Mouse (Mus musculus): ENCODE results near the gene Hddc3. TPM values are rescaled to one million over a fixed set of nuclear protein-coding genes. Genes with fewer than 3 reads are reported as not detected.
A peak's percentile ranks its signal among the peaks of the same experiment; 100 is the strongest.

Hddc3 gene
- polyA plus RNA-seq, 1 experiment from 2014 or later, result 20.7 TPM

DNA sequence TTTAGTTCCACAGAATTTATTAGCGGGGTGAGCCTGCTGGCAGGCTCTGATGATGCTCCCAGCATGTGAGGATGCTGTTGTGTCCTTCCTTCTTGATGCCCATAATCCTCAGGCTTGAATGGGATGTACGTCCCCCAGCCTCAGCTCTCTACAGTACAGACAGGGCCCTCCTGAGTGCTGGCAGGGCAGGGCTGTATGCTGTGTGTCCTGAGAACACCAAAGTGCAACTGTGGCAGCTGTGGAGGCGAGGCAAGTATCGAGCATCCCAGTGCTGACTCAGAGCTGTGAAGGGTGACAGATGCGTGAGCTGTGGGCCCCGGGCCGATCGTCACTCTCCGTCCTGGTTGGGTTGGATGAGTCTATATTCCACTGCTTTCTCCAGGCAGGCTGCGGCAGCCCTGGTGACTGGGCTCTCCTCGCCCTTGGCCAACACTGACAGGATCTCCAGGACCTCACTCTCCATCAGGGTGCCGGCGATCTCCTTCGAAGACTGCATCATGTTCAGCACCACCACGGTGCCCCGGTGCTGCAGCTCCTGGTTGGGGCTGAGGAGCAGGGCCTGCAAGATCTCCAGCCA, 17.5 kb upstream of the Hddc3 start:
- Histone ChIP-seq H3K36me3 (ENCODE audit: control insufficient read depth, insufficient read depth) (peaks cover 40% of the 10 kb centered on the region), H3K9me3 (replicated peaks; ENCODE audit: control insufficient read depth, low read length) (no peaks in the 10 kb centered on the region), H3K27me3 (ENCODE audit: control insufficient read depth, insufficient read depth, low read length) (no peaks in the 10 kb centered on the region), H3K27ac (ENCODE audit: low read length) (peak overlapping the region; percentile 54), H3K4me1 (ENCODE audit: control insufficient read depth, insufficient read depth, low read length) (peaks cover 12% of the 10 kb centered on the region), H3K9ac (ENCODE audit: low read length) (no peak overlapping the region), H3K4me2 (ENCODE audit: low read depth, low read length) (no peak overlapping the region), H3K4me3 (ENCODE audit: low read length) (no peak overlapping the region)
- ATAC-seq (replicated peaks; ENCODE audit: extremely low read depth, insufficient read depth, low FRiP score), result no peak
- WGBS, result 93% methylated on average over 16 of the region's 16 CpGs

- no peak overlapping the region for H3K4me2 ChIP-seq (ENCODE audit: low read depth, low read length)
- H3K27me3 ChIP-seq (ENCODE audit: control insufficient read depth, insufficient read depth, low read length), result no peaks in the 10 kb centered on the region
- H3K27ac ChIP-seq (ENCODE audit: low read length), result no peak overlapping the region
- H3K9me3 ChIP-seq (replicated peaks; ENCODE audit: control insufficient read depth, low read length), result no peaks in the 10 kb centered on the region
- no peak overlapping the region for H3K9ac ChIP-seq (ENCODE audit: low read length)
- H3K4me3 ChIP-seq (ENCODE audit: low read length), result no peak overlapping the region
- H3K4me1 ChIP-seq (ENCODE audit: control insufficient read depth, insufficient read depth, low read length), result peaks cover 12% of the 10 kb centered on the region
- H3K36me3 ChIP-seq (ENCODE audit: control insufficient read depth, insufficient read depth), result peaks cover 47% of the 10 kb centered on the region
- no peak for ATAC-seq (replicated peaks; ENCODE audit: extremely low read depth, insufficient read depth, low FRiP score)
- WGBS, result 96% methylated on average over 19 of the region's 19 CpGs
These were observed 16.8 kb upstream of the Hddc3 start for GRCm38 (mm10) chr7:80326076-80326475.

GRCm38 (mm10) chr7:80330278-80330677, 12.6 kb upstream of the Hddc3 start:
- Histone ChIP-seq H3K4me2 (ENCODE audit: low read depth, low read length) (no peak overlapping the region), H3K36me3 (ENCODE audit: control insufficient read depth, insufficient read depth) (peaks cover 77% of the 10 kb centered on the region), H3K9me3 (replicated peaks; ENCODE audit: control insufficient read depth, low read length) (no peaks in the 10 kb centered on the region), H3K4me1 (ENCODE audit: control insufficient read depth, insufficient read depth, low read length) (no peaks in the 10 kb centered on the region), H3K27ac (ENCODE audit: low read length) (no peak overlapping the region), H3K4me3 (ENCODE audit: low read length) (no peak overlapping the region), H3K9ac (ENCODE audit: low read length) (no peak overlapping the region), H3K27me3 (ENCODE audit: control insufficient read depth, insufficient read depth, low read length) (no peaks in the 10 kb centered on the region)
- no peak for ATAC-seq (replicated peaks; ENCODE audit: extremely low read depth, insufficient read depth, low FRiP score)
- 85% methylated on average over 8 of the region's 8 CpGs for WGBS

DNA sequence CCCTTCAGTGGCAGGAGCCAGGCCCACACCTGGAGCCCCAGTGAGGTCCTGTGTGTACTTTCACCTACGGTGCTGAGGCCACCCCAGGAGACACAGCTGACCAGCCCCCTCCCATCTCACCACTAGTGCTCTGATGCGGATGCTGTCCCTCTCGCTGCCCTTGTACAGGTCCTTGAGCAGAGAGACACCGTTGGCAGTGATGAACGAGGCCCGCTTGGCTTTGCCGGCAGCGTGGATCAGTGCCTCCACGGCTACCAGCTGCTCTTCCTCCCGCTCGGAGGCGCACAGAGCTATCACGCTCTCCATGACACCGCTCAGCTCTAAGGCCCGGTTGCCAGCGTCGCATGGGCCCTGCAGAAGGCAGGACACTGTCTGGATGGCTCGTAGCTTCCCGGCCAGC, 11.5 kb upstream of the Hddc3 start:
- Histone ChIP-seq H3K9me3 (replicated peaks; ENCODE audit: control insufficient read depth, low read length) (no peaks in the 10 kb centered on the region), H3K4me1 (ENCODE audit: control insufficient read depth, insufficient read depth, low read length) (no peaks in the 10 kb centered on the region), H3K4me2 (ENCODE audit: low read depth, low read length) (no peak overlapping the region), H3K27ac (ENCODE audit: low read length) (no peak overlapping the region), H3K4me3 (ENCODE audit: low read length) (no peak overlapping the region), H3K9ac (ENCODE audit: low read length) (no peak overlapping the region), H3K36me3 (ENCODE audit: control insufficient read depth, insufficient read depth) (peaks cover 81% of the 10 kb centered on the region), H3K27me3 (ENCODE audit: control insufficient read depth, insufficient read depth, low read length) (no peaks in the 10 kb centered on the region)
- ATAC-seq (replicated peaks; ENCODE audit: extremely low read depth, insufficient read depth, low FRiP score), result no peak
- 93% methylated on average over 19 of the region's 19 CpGs for WGBS

GRCm38 (mm10) chr7:80334848-80335247, 8.1 kb upstream of the Hddc3 start:
- Histone ChIP-seq H3K4me1 (ENCODE audit: control insufficient read depth, insufficient read depth, low read length) (peaks cover 8% of the 10 kb centered on the region), H3K27ac (ENCODE audit: low read length) (no peak overlapping the region), H3K27me3 (ENCODE audit: control insufficient read depth, insufficient read depth, low read length) (no peaks in the 10 kb centered on the region), H3K4me3 (ENCODE audit: low read length) (no peak overlapping the region), H3K9me3 (replicated peaks; ENCODE audit: control insufficient read depth, low read length) (no peaks in the 10 kb centered on the region), H3K4me2 (ENCODE audit: low read depth, low read length) (no peak overlapping the region), H3K9ac (ENCODE audit: low read length) (no peak overlapping the region), H3K36me3 (ENCODE audit: control insufficient read depth, insufficient read depth) (peaks cover 62% of the 10 kb centered on the region)
- WGBS, result 80% methylated on average over 4 of the region's 4 CpGs
- no peak for ATAC-seq (replicated peaks; ENCODE audit: extremely low read depth, insufficient read depth, low FRiP score)

DNA sequence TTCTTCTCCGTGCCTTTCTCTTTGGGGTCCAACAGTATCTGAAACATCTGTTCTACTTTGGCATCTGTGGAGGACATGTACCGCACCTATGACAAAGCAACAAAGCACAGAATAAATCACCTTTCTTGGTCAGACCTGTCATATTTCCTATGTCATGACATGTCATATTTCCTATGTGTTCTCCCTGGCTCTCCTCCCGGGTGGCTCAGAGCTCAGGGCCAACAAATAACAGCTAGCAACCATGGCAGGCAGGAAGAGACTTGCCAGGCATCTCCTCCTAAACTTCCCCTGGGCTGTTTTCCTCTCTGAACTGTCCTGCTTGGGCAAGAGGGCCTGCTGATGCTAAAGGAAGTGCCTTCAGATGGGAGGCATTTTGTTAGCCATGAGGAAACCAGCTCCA, 6.0 kb upstream of the Hddc3 start:
- H3K9me3 ChIP-seq (replicated peaks; ENCODE audit: control insufficient read depth, low read length), result no peaks in the 10 kb centered on the region
- 83% methylated on average over 3 of the region's 3 CpGs for WGBS
- no peak overlapping the region for H3K4me3 ChIP-seq (ENCODE audit: low read length)
- H3K27ac ChIP-seq (ENCODE audit: low read length), result no peak overlapping the region
- peaks cover under 1% of the 10 kb centered on the region; the same call in 1 of the 2 replicates for H3K27me3 ChIP-seq (ENCODE audit: control insufficient read depth, insufficient read depth, low read length)
- no peak for ATAC-seq (replicated peaks; ENCODE audit: extremely low read depth, insufficient read depth, low FRiP score)
- peaks cover 41% of the 10 kb centered on the region for H3K36me3 ChIP-seq (ENCODE audit: control insufficient read depth, insufficient read depth)
- H3K9ac ChIP-seq (ENCODE audit: low read length), result no peak overlapping the region
- H3K4me2 ChIP-seq (ENCODE audit: low read depth, low read length), result no peak overlapping the region
- peaks cover 16% of the 10 kb centered on the region for H3K4me1 ChIP-seq (ENCODE audit: control insufficient read depth, insufficient read depth, low read length)

GRCm38 (mm10) chr7:80339371-80339770, 3.5 kb upstream of the Hddc3 start:
- Histone ChIP-seq H3K36me3 (ENCODE audit: control insufficient read depth, insufficient read depth) (peaks cover 23% of the 10 kb centered on the region), H3K4me1 (ENCODE audit: control insufficient read depth, insufficient read depth, low read length) (peaks cover 26% of the 10 kb centered on the region), H3K9ac (ENCODE audit: low read length) (peak overlapping the region; percentile 67), H3K27ac (ENCODE audit: low read length) (no peak overlapping the region), H3K4me3 (ENCODE audit: low read length) (peak overlapping the region; percentile 77), H3K27me3 (ENCODE audit: control insufficient read depth, insufficient read depth, low read length) (peaks cover 2% of the 10 kb centered on the region; the same call in 1 of the 2 replicates), H3K4me2 (ENCODE audit: low read depth, low read length) (peak overlapping the region; percentile 66), H3K9me3 (replicated peaks; ENCODE audit: control insufficient read depth, low read length) (no peaks in the 10 kb centered on the region)
- ATAC-seq (replicated peaks; ENCODE audit: extremely low read depth, insufficient read depth, low FRiP score), result no peak
- WGBS, result 9% methylated on average over 17 of the region's 17 CpGs

- WGBS, result under 1% methylated on average over 45 of the region's 45 CpGs
- peaks cover 18% of the 10 kb centered on the region for H3K36me3 ChIP-seq (ENCODE audit: control insufficient read depth, insufficient read depth)
- ATAC-seq (replicated peaks; ENCODE audit: extremely low read depth, insufficient read depth, low FRiP score), result peak; percentile 97
- no peaks in the 10 kb centered on the region for H3K9me3 ChIP-seq (replicated peaks; ENCODE audit: control insufficient read depth, low read length)
- H3K4me3 ChIP-seq (ENCODE audit: low read length), result peak overlapping the region; percentile 77
- peak overlapping the region; percentile 88 for H3K27ac ChIP-seq (ENCODE audit: low read length)
- peaks cover 2% of the 10 kb centered on the region; the same call in 1 of the 2 replicates for H3K27me3 ChIP-seq (ENCODE audit: control insufficient read depth, insufficient read depth, low read length)
- H3K4me2 ChIP-seq (ENCODE audit: low read depth, low read length), result peak overlapping the region; percentile 66
- H3K4me1 ChIP-seq (ENCODE audit: control insufficient read depth, insufficient read depth, low read length), result peaks cover 26% of the 10 kb centered on the region
- peak overlapping the region; percentile 76 for H3K9ac ChIP-seq (ENCODE audit: low read length)
These were observed 2.9 kb upstream of the Hddc3 start for GRCm38 (mm10) chr7:80339793-80340628.

GRCm38 (mm10) chr7:80340793-80341192, 2.1 kb upstream of the Hddc3 start, which contains the start of gene Unc45a:
Gene Unc45a (minus strand): TSS chr7:80341005.
- Histone ChIP-seq H3K4me2 (ENCODE audit: low read depth, low read length) (peak within 1 kb of the TSS; percentile 66), H3K27ac (ENCODE audit: low read length) (peak within 1 kb of the TSS; percentile 88), H3K4me3 (ENCODE audit: low read length) (peak within 1 kb of the TSS; percentile 77), H3K9ac (ENCODE audit: low read length) (peak within 1 kb of the TSS; percentile 76), H3K27me3 (ENCODE audit: control insufficient read depth, insufficient read depth, low read length) (peaks cover 2% of the 10 kb centered on the region; the same call in 1 of the 2 replicates), H3K4me1 (ENCODE audit: control insufficient read depth, insufficient read depth, low read length) (peaks cover 26% of the 10 kb centered on the region), H3K36me3 (ENCODE audit: control insufficient read depth, insufficient read depth) (peaks cover 11% of the 10 kb centered on the region), H3K9me3 (replicated peaks; ENCODE audit: control insufficient read depth, low read length) (no peaks in the 10 kb centered on the region)
- 2% methylated on average over 11 of the region's 11 CpGs for WGBS
- ATAC-seq (replicated peaks; ENCODE audit: extremely low read depth, insufficient read depth, low FRiP score), result peak; percentile 55

Measured in heart, embryonic 16.5 days (tissue).